Mouse (Mus musculus): ENCODE data around the gene Hmgn2. TPM values are rescaled to one million over a fixed set of nuclear protein-coding genes. Genes with fewer than 3 reads are reported as not detected.
A peak's percentile ranks its signal among the peaks of the same experiment; 100 is the strongest.

The Hmgn2 gene
- polyA plus RNA-seq (2016; fragmentation: Nextera tagmentation; extraction: Ambion mirVana) = 2,976 and 3,167 TPM in 2 replicates

GRCm38 (mm10) chr4:133968150-133968921 is at the start of gene Hmgn2:
Hmgn2 (minus strand) TSS chr4:133968650.
- H3K4me3 ChIP-seq = peak within 1 kb of the TSS; percentile 89
- peaks cover 44% of the 10 kb centered on the region for H3K4me1 ChIP-seq
- H3K27me3 ChIP-seq (replicated peaks; ENCODE audit: low read depth, poor library complexity, severe bottlenecking) = no peaks in the 10 kb centered on the region
- under 1% methylated on average over 42 of the region's 42 CpGs for WGBS
- no peaks in the 10 kb centered on the region for H3K9me3 ChIP-seq
- peak; percentile 82 for DNase-seq (ENCODE audit: low spot score)
- H3K36me3 ChIP-seq (replicated peaks) = peaks cover 69% of the 10 kb centered on the region
- peak within 1 kb of the TSS; percentile 100 for H3K27ac ChIP-seq (replicated peaks)

- H3K36me3 ChIP-seq (replicated peaks) = peaks cover 9% of the 10 kb centered on the region; the same call in 1 of the 2 replicates
- no peaks in the 10 kb centered on the region for H3K9me3 ChIP-seq
- DNase-seq (ENCODE audit: low spot score) = peak; percentile 87
- H3K4me3 ChIP-seq = peak overlapping the region; percentile 69
- peak overlapping the region; percentile 89 for H3K27ac ChIP-seq (replicated peaks)
- no peaks in the 10 kb centered on the region for H3K27me3 ChIP-seq (replicated peaks; ENCODE audit: low read depth, poor library complexity, severe bottlenecking)
- H3K4me1 ChIP-seq = peaks cover 81% of the 10 kb centered on the region
- under 1% methylated on average over 21 of the region's 21 CpGs for WGBS
These were observed 48.9 kb upstream of the Hmgn2 start for GRCm38 (mm10) chr4:134017201-134017865.

- DNase-seq (ENCODE audit: low spot score) = peak; percentile 88
- peak overlapping the region; percentile 69 for H3K4me3 ChIP-seq
- H3K4me1 ChIP-seq = peaks cover 86% of the 10 kb centered on the region
- peak overlapping the region; percentile 89 for H3K27ac ChIP-seq (replicated peaks)
- no peaks in the 10 kb centered on the region for H3K27me3 ChIP-seq (replicated peaks; ENCODE audit: low read depth, poor library complexity, severe bottlenecking)
- no peaks in the 10 kb centered on the region for H3K9me3 ChIP-seq
- under 1% methylated on average over 8 of the region's 8 CpGs for WGBS
- peaks cover 9% of the 10 kb centered on the region; the same call in 1 of the 2 replicates for H3K36me3 ChIP-seq (replicated peaks)
These were observed 48.3 kb upstream of the Hmgn2 start for GRCm38 (mm10) chr4:134016767-134017166.

GRCm38 (mm10) chr4:134016208-134016607 is 47.8 kb upstream of the Hmgn2 start:
- Histone ChIP-seq H3K27me3 (replicated peaks; ENCODE audit: low read depth, poor library complexity, severe bottlenecking) (no peaks in the 10 kb centered on the region), H3K27ac (replicated peaks) (peak overlapping the region; percentile 89), H3K36me3 (replicated peaks) (peaks cover 9% of the 10 kb centered on the region; the same call in 1 of the 2 replicates), H3K9me3 (no peaks in the 10 kb centered on the region), H3K4me3 (peak overlapping the region; percentile 69), H3K4me1 (peaks cover 92% of the 10 kb centered on the region)
- WGBS = 3% methylated on average over 7 of the region's 7 CpGs
- no peak for DNase-seq (ENCODE audit: low spot score)

- no peaks in the 10 kb centered on the region for H3K9me3 ChIP-seq
- WGBS = 48% methylated on average over 12 of the region's 12 CpGs
- H3K4me1 ChIP-seq = peaks cover 83% of the 10 kb centered on the region
- H3K27ac ChIP-seq (replicated peaks) = peak overlapping the region; percentile 86; the same call in 1 of the 2 replicates
- H3K4me3 ChIP-seq = peak overlapping the region; percentile 23; the same call in 1 of the 2 replicates
- H3K36me3 ChIP-seq (replicated peaks) = peaks cover 21% of the 10 kb centered on the region
- no peaks in the 10 kb centered on the region for H3K27me3 ChIP-seq (replicated peaks; ENCODE audit: low read depth, poor library complexity, severe bottlenecking)
- peak; percentile 69 for DNase-seq (ENCODE audit: low spot score)
These were observed 44.5 kb upstream of the Hmgn2 start for GRCm38 (mm10) chr4:134012858-134013528.

GRCm38 (mm10) chr4:134011450-134012414 is 43.3 kb upstream of the Hmgn2 start:
- H3K27me3 ChIP-seq (replicated peaks; ENCODE audit: low read depth, poor library complexity, severe bottlenecking) = no peaks in the 10 kb centered on the region
- H3K27ac ChIP-seq (replicated peaks) = peak overlapping the region; percentile 86
- peak; percentile 80 for DNase-seq (ENCODE audit: low spot score)
- H3K9me3 ChIP-seq = no peaks in the 10 kb centered on the region
- H3K4me3 ChIP-seq = peak overlapping the region; percentile 47
- 9% methylated on average over 16 of the region's 16 CpGs for WGBS
- H3K4me1 ChIP-seq = peaks cover 70% of the 10 kb centered on the region
- peaks cover 34% of the 10 kb centered on the region for H3K36me3 ChIP-seq (replicated peaks)

GRCm38 (mm10) chr4:134009709-134010108 is 41.3 kb upstream of the Hmgn2 start:
- Histone ChIP-seq H3K27ac (replicated peaks) (no peak overlapping the region), H3K4me1 (peaks cover 55% of the 10 kb centered on the region), H3K9me3 (no peaks in the 10 kb centered on the region), H3K27me3 (replicated peaks; ENCODE audit: low read depth, poor library complexity, severe bottlenecking) (no peaks in the 10 kb centered on the region), H3K4me3 (no peak overlapping the region), H3K36me3 (replicated peaks) (peaks cover 48% of the 10 kb centered on the region)
- whole genome bisulfite sequencing = 81% methylated on average over 6 of the region's 6 CpGs
- no peak for DNase-seq (ENCODE audit: low spot score)

GRCm38 (mm10) chr4:134006845-134007244 is 38.4 kb upstream of the Hmgn2 start:
- Histone ChIP-seq H3K4me3 (no peak overlapping the region), H3K27me3 (replicated peaks; ENCODE audit: low read depth, poor library complexity, severe bottlenecking) (no peaks in the 10 kb centered on the region), H3K27ac (replicated peaks) (no peak overlapping the region), H3K9me3 (no peaks in the 10 kb centered on the region), H3K4me1 (peaks cover 48% of the 10 kb centered on the region), H3K36me3 (replicated peaks) (peaks cover 57% of the 10 kb centered on the region)
- 91% methylated on average over 3 of the region's 3 CpGs for WGBS
- DNase-seq (ENCODE audit: low spot score) = no peak

GRCm38 (mm10) chr4:134005581-134006358 is 37.3 kb upstream of the Hmgn2 start:
- no peak overlapping the region; the same call in 1 of the 2 replicates for H3K27ac ChIP-seq (replicated peaks)
- peaks cover 57% of the 10 kb centered on the region for H3K36me3 ChIP-seq (replicated peaks)
- peaks cover 40% of the 10 kb centered on the region for H3K4me1 ChIP-seq
- no peak overlapping the region for H3K4me3 ChIP-seq
- DNase-seq (ENCODE audit: low spot score) = no peak
- WGBS = 88% methylated on average over 12 of the region's 12 CpGs
- H3K27me3 ChIP-seq (replicated peaks; ENCODE audit: low read depth, poor library complexity, severe bottlenecking) = no peaks in the 10 kb centered on the region
- H3K9me3 ChIP-seq = no peaks in the 10 kb centered on the region

GRCm38 (mm10) chr4:134002903-134003302 is 34.5 kb upstream of the Hmgn2 start:
- H3K4me1 ChIP-seq = peaks cover 37% of the 10 kb centered on the region
- H3K36me3 ChIP-seq (replicated peaks) = peaks cover 44% of the 10 kb centered on the region
- H3K9me3 ChIP-seq = no peaks in the 10 kb centered on the region
- no peak overlapping the region for H3K27ac ChIP-seq (replicated peaks)
- no peaks in the 10 kb centered on the region for H3K27me3 ChIP-seq (replicated peaks; ENCODE audit: low read depth, poor library complexity, severe bottlenecking)
- 42% methylated on average over 5 of the region's 5 CpGs for WGBS
- H3K4me3 ChIP-seq = no peak overlapping the region
- peak; percentile 33 for DNase-seq (ENCODE audit: low spot score)

- Histone ChIP-seq H3K36me3 (replicated peaks) (peaks cover 38% of the 10 kb centered on the region), H3K9me3 (no peaks in the 10 kb centered on the region), H3K27me3 (replicated peaks; ENCODE audit: low read depth, poor library complexity, severe bottlenecking) (no peaks in the 10 kb centered on the region), H3K27ac (replicated peaks) (no peak overlapping the region), H3K4me3 (no peak overlapping the region), H3K4me1 (peaks cover 37% of the 10 kb centered on the region)
- no peak for DNase-seq (ENCODE audit: low spot score)
- WGBS = 48% methylated on average over 4 of the region's 4 CpGs
These were observed 33.8 kb upstream of the Hmgn2 start for GRCm38 (mm10) chr4:134002246-134002645.

All from embryonic facial prominence, embryonic 10.5 days (tissue).